Mouse (Mus musculus): ENCODE measurements at regions not wholly inside any gene's neighbourhood (a gene's known extent, or its start where the extent isn't known, plus 50 kb on each side); places are given as distances from the start of the nearest gene placed in this dataset.
A peak's percentile ranks its signal among the peaks of the same experiment; 100 is the strongest.

GRCm38 (mm10) chr3:140566996-140567517 is 645.1 kb downstream of the Pdha2 start:
- intact Hi-C loops (cut with DNase I) = no loop called here
- DNase-seq (ENCODE audit: extremely low spot score in 1 of 2, low spot score in 2 of 2) = no peak

DNA sequence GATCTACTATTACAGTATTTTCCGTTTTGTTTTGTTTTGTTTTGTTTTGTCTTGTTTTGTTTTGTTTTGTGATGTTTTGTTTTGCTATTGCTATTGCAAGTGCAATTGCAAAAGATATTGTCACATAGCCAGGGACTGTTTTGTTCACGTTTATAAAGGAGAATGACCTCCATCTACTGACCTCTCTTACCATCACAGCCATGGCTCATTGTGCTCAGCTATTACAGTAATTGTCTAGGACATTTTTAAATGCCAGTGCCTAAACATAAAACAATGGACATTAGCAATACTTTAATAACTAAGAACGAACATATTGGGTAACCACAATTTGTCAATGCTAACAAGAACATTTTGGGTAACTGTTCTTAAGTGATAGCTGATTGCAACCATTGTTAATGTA is 657.4 kb downstream of the Pdha2 start:
- intact Hi-C loops (cut with DNase I) = no loop called here
- no peak for DNase-seq (ENCODE audit: extremely low spot score in 1 of 2, low spot score in 2 of 2)

DNA sequence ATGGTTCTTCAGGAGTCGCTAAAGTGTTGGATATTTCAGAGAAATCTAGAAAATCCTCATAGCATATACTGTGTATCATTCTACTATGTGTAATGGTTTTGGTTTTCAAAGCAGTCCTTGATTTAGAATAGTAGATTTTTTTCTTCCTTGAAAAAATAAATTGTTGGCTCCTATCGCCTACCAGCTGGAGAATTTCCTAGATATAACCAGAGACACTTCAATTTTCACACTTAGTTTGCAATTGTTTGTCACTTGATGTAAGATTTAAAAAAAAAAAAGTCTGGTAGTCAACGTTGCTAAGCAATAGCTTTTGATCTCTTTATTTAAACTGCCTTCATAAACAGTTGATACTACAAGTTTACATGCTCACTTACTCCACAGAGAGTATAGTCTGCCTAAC is 663.7 kb downstream of the Pdha2 start:
- peak in 1 of 2 experiments; percentile 34 for DNase-seq (ENCODE audit: extremely low spot score in 1 of 2, low spot score in 2 of 2)
- intact Hi-C loops (cut with DNase I) = no loop called here

DNA sequence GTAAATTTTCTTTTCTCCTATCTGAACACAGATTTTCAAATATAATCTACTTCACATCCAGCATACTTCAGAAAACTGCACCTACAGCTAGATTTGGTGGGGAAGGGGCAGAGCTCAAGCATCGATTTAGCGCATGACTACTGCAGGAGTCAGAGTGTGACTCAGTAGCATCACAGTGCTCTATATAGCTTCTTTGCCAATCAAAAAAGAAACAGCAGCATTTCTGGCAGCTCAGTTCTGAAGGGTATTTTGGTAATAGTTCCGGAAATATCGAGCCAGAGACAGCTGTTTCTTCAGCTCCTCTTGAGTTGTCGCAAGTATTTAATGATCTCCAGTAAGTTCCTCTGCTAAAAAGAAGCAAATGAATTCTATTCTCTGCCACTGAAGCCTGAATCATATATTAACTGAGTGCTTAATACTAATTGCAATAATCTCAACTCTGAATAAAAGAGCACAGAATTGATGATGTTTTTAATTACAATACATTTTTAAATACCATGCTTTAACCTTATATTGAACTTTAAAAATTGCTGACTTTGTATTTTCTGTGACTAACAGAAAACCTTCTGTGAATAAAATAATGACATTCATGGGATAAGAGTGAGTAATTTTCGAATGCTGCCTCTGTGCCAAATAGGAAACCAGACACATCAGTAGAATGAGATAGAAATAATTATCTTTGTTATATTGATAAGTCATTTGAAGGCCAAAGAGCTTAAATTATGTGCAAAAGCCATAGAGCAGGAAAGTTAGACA is 680.2 kb downstream of the Pdha2 start:
- DNase-seq (ENCODE audit: extremely low spot score in 1 of 2, low spot score in 2 of 2) = peak in 1 of 2 experiments; percentile 13
- intact Hi-C loops (cut with DNase I) = no loop called here

GRCm38 (mm10) chr3:140521653-140522278 is 690.4 kb downstream of the Pdha2 start:
- intact Hi-C loops (cut with DNase I) = no loop called here
- no peak for DNase-seq (ENCODE audit: extremely low spot score in 1 of 2, low spot score in 2 of 2)

DNA sequence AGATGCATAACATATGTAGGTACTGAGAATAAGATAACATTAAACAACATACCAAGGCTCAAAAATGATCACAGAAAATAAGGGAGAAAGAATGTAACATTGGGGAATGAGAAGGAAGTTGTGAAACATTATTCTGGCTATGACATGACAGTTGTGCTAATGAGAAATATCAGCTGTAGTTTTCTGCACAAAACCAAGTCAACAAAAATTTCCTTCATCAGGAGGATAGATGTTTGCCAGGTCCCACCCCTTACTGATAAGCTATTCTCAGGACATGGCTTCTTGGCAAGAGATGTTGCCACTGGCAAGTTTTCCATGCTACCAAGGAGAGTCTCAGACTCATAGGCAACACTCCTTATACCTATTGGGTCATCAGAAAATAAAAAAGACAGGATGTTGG is 701.3 kb downstream of the Pdha2 start:
- no peak for DNase-seq (ENCODE audit: extremely low spot score in 1 of 2, low spot score in 2 of 2)
- intact Hi-C loops (cut with DNase I) = no loop called here

- DNase-seq (ENCODE audit: extremely low spot score in 1 of 2, low spot score in 2 of 2) = no peak
- intact Hi-C loops (cut with DNase I) = no loop called here
Measured at GRCm38 (mm10) chr3:140510094-140510493, 702.1 kb downstream of the Pdha2 start.

- DNase-seq (ENCODE audit: extremely low spot score in 1 of 2, low spot score in 2 of 2) = no peak
- intact Hi-C loops (cut with DNase I) = no loop called here
Measured at GRCm38 (mm10) chr3:140494134-140494533, 718.0 kb downstream of the Pdha2 start.

DNA sequence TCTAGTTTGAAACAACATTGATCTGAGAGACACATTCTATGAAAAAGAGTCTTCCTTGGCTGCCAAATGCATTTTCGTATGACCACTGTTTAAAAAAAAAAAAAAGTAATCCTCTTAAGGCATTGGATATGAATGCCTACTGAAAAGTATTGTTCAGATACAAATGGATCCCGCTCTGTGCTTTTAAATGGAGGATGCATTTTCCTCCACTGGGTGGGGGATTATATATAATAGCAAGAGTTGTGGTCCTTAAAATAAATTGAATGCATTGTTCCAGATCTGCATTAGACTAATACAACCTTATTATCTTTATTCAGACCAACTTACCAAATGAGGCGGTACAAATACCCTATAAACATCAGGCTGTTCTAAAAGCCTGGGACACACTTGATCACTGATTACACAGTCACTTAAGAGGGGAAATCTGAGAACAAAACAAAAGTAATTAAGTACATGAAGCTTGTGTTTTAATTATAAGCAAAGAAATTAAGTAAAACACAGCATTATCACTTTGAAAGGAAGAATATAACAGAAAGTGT is 734.4 kb downstream of the Pdha2 start:
- no peak for DNase-seq (ENCODE audit: extremely low spot score in 1 of 2, low spot score in 2 of 2)
- intact Hi-C loops (cut with DNase I) = no loop called here

DNA sequence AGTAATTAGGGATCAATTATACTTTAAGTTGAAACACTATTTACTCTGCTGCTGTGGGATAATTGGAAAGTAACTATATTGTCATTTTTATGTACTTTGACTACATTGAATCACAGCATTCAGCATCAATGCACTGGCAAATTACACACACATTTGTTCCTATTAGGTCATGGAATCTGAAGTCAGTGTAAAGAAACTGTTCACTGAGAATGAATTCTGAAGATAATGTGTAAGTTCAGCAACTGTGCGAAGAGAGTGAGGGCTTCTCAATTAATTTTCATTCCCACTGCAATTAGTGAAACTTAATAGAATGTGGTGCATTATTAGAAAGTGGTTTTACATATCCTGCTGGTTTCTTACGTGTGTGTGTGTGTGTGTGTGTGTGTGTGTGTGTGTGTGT is 735.6 kb downstream of the Pdha2 start:
- intact Hi-C loops (cut with DNase I) = no loop called here

DNA sequence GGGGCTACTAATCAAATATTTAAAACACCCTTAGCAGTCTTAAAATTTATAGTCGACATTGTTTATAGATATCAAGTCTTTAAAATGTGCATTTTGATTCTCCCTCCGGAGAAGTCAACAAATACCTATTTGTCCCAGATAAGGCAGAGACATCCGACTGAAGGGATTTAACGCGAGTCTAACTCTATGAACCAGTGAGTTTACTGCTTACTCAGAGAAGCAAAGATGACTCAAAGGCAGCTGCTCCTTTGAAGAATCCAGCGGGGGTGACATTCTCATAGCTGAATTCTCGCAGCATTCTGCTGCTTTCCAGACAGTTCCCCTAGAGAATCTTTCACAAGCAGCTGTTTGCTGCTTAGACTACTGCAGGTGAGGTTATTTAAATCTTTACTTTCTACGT is 759.6 kb downstream of the Pdha2 start:
- intact Hi-C loops (cut with DNase I) = no loop called here
- no peak for DNase-seq (ENCODE audit: extremely low spot score in 1 of 2, low spot score in 2 of 2)

More for the DNA sequence above, 735.6 kb downstream of the Pdha2 start:
- DNase-seq (ENCODE audit: extremely low spot score in 1 of 2, low spot score in 2 of 2) = no peak

DNA sequence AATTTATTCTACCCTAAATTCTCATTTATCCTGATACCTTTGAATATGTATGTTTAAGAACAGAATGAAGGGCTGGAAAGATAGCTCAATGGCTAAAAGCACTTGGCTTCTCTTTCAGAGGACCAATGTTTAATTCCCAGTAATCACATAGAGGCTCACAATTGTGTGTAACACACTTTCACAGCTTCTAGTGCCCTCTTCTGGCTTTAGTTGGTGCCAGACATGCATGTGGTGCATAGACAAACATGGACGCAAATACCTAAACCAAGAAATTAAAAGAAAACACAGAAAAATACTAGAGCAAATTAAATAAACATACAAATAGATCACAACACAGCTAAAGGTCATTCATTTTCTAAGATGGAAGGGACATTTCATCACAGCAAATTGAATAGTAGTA is 761.0 kb downstream of the Pdha2 start:
- DNase-seq (ENCODE audit: extremely low spot score in 1 of 2, low spot score in 2 of 2) = no peak
- intact Hi-C loops (cut with DNase I) = no loop called here

GRCm38 (mm10) chr3:140409239-140409638 is 802.9 kb downstream of the Pdha2 start:
- intact Hi-C loops (cut with DNase I) = no loop called here
- no peak for DNase-seq (ENCODE audit: extremely low spot score in 1 of 2, low spot score in 2 of 2)
